Mouse (Mus musculus): ENCODE measurements at regions not wholly inside any gene's neighbourhood (a gene's known extent, or its start where the extent isn't known, plus 50 kb on each side); places are given as distances from the start of the nearest gene placed in this dataset.

DNA sequence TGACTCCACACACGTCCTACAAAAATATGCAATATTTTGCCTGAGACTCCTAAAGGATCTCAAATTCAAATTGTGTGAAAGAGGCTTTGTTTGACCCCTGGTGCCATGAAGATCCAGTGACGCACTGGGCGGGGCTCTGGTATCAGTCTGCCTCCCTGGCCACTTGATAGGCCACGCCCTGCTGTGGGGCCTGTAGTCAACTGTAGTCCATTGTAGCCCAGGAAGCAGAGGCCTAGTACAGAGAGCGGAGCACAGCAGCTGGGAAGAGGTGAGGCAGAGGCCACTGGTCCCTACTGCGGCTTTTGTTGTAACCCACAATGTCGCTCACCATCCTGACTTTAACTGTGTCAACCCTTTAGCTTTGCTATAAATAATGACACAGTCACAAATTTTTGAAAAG lies 88.5 kb upstream of the Klf3 start:
- H3K9me3 ChIP-seq (replicated peaks): no peaks in the 10 kb centered on the region
- no peaks in the 10 kb centered on the region for H3K27me3 ChIP-seq
- ATAC-seq (replicated peaks; ENCODE audit: low FRiP score): peak; percentile 67; the same call in 1 of the 2 replicates
- no peaks in the 10 kb centered on the region for H3K36me3 ChIP-seq
- H3K4me2 ChIP-seq: no peak overlapping the region
- WGBS: 75% methylated on average over 7 of the region's 7 CpGs
- no peak overlapping the region for H3K4me3 ChIP-seq (replicated peaks)
- peak overlapping the region; percentile 32; the same call in 1 of the 2 replicates for H3K27ac ChIP-seq
- H3K9ac ChIP-seq: no peak overlapping the region
- H3K4me1 ChIP-seq: peaks cover 7% of the 10 kb centered on the region

GRCm38 (mm10) chr5:64716551-64716950 lies 86.6 kb upstream of the Klf3 start:
- 79% methylated on average over 4 of the region's 4 CpGs for WGBS
- Histone ChIP-seq H3K4me3 (replicated peaks) (no peak overlapping the region), H3K9ac (no peak overlapping the region), H3K36me3 (no peaks in the 10 kb centered on the region), H3K27ac (no peak overlapping the region), H3K27me3 (no peaks in the 10 kb centered on the region), H3K9me3 (replicated peaks) (no peaks in the 10 kb centered on the region), H3K4me1 (peaks cover 7% of the 10 kb centered on the region), H3K4me2 (no peak overlapping the region)
- ATAC-seq (replicated peaks; ENCODE audit: low FRiP score): no peak

DNA sequence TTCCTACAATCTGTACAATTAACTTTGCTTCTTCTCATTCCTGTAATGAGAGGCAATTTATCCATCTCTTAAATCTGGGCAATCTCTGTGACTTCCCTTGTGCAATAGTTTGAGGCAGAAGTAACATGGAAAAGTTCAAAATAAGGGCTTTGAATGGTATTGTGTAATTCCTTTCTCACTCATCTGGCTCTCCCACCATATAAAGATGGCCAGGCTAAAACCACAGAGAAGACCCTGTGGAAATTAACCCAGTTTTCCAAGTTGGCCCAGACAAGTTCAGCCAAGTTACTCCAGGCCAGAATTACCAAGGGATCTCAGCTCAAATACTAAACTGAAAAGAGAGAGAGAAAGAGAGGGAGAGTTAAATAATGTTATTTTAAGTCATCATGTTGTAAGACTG lies 81.0 kb upstream of the Klf3 start:
- no peaks in the 10 kb centered on the region for H3K36me3 ChIP-seq
- no peak overlapping the region for H3K9ac ChIP-seq
- H3K27me3 ChIP-seq: no peaks in the 10 kb centered on the region
- H3K4me3 ChIP-seq (replicated peaks): no peak overlapping the region
- H3K9me3 ChIP-seq (replicated peaks): no peaks in the 10 kb centered on the region
- ATAC-seq (replicated peaks; ENCODE audit: low FRiP score): no peak
- H3K4me1 ChIP-seq: no peaks in the 10 kb centered on the region
- H3K4me2 ChIP-seq: no peak overlapping the region
- H3K27ac ChIP-seq: no peak overlapping the region

DNA sequence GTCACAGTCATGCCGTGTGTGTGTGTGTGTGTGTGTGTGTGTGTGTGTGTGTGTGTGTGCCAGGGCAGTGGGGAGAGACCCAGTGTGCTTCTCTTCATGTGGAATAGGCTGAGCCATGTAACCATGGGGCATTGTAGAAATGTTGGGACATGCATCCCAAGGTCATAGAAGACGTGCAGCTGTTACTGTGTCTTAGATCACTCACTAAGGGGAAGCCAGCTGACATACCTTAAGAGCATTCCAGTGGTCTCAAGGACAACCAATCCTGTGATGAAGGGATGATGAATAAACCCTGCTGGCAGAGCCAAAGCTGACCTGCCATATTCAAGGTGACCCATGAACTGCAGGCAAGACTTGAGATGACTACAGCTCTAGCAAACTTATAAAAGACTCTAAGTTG lies 75.3 kb upstream of the Klf3 start:
- no peaks in the 10 kb centered on the region for H3K9me3 ChIP-seq (replicated peaks)

GRCm38 (mm10) chr5:64732356-64732755 lies 70.8 kb upstream of the Klf3 start:
- no peaks in the 10 kb centered on the region; the same call in 1 of the 2 replicates for H3K4me1 ChIP-seq
- H3K4me2 ChIP-seq: no peak overlapping the region
- no peak overlapping the region for H3K4me3 ChIP-seq (replicated peaks)
- H3K9me3 ChIP-seq (replicated peaks): no peaks in the 10 kb centered on the region
- no peak overlapping the region for H3K27ac ChIP-seq
- H3K9ac ChIP-seq: no peak overlapping the region
- no peaks in the 10 kb centered on the region for H3K27me3 ChIP-seq
- no peak for ATAC-seq (replicated peaks; ENCODE audit: low FRiP score)
- H3K36me3 ChIP-seq: no peaks in the 10 kb centered on the region
- WGBS: 86% methylated on average over 3 of the region's 3 CpGs

More for the DNA sequence above, 75.3 kb upstream of the Klf3 start:
- 84% methylated on average over 2 of the region's 2 CpGs for WGBS
- no peak overlapping the region for H3K4me3 ChIP-seq (replicated peaks)
- H3K36me3 ChIP-seq: no peaks in the 10 kb centered on the region
- H3K27me3 ChIP-seq: no peaks in the 10 kb centered on the region
- H3K4me1 ChIP-seq: no peaks in the 10 kb centered on the region
- ATAC-seq (replicated peaks; ENCODE audit: low FRiP score): no peak
- H3K27ac ChIP-seq: no peak overlapping the region
- H3K9ac ChIP-seq: no peak overlapping the region
- H3K4me2 ChIP-seq: no peak overlapping the region

DNA sequence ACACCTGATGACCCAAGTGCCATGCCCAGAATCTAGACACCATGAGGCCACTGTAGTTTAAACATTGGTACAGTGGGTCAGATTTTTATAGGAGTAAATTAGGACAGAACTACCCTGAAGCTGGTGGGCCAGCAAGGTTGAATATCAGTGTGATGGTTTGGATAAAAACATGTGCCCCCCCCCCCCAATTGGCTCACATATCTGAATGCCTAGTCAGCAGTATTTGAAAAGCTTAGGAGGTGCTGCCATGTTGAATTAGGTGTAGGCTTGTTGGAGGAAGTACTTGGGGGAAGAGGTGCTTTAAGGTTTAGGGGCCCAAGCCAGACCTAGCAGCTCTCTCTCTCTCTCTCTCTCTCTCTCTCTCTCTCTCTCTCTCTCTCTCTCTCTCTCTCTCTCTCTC lies 66.2 kb upstream of the Klf3 start:
- H3K27me3 ChIP-seq: no peaks in the 10 kb centered on the region
- no peak overlapping the region for H3K4me2 ChIP-seq
- H3K4me1 ChIP-seq: peaks cover 27% of the 10 kb centered on the region
- H3K27ac ChIP-seq: no peak overlapping the region
- no peaks in the 10 kb centered on the region for H3K9me3 ChIP-seq (replicated peaks)
- H3K9ac ChIP-seq: no peak overlapping the region
- no peak overlapping the region for H3K4me3 ChIP-seq (replicated peaks)
- no peaks in the 10 kb centered on the region for H3K36me3 ChIP-seq
- ATAC-seq (replicated peaks; ENCODE audit: low FRiP score): no peak

DNA sequence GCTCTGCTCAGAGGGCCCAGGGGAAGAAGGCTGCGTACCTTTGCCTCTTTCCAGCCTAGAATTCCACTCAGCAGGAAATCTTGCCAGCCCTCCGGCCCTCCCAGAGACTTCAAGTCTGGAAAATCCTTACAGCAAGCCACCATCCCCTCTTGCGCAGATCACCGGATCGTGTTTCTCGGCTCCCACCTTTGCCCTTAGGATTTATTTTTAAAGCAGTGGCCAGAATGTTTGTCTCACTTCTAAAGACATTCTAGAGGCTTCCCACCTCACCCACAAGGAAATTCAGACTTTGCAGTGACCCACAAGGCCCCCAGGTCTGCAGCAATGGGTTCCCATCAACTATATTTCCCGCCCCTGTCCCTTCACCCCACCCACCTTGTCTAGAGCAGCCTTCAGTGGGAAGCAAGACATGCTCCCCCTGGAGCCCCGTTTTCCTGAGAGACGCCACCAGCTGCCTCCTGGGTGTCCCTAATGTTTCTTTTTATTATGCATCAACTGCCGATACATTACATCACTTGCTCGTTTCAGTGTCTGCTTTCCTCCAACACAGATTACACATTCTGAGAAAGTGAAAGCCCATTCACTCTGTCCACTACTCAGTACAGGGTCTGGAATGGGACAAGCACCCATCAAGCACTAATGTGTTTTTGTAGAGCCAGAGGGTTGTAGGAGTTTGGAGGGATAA lies 65.0 kb upstream of the Klf3 start:
- ATAC-seq (replicated peaks; ENCODE audit: low FRiP score): no peak
- Histone ChIP-seq H3K36me3 (no peaks in the 10 kb centered on the region), H3K27me3 (no peaks in the 10 kb centered on the region), H3K9me3 (replicated peaks) (no peaks in the 10 kb centered on the region), H3K9ac (peak overlapping the region; percentile 4; the same call in 1 of the 2 replicates), H3K4me3 (replicated peaks) (peak overlapping the region; percentile 7; the same call in 1 of the 2 replicates), H3K27ac (peak overlapping the region; percentile 88), H3K4me2 (peak overlapping the region; percentile 46), H3K4me1 (peaks cover 27% of the 10 kb centered on the region)
- WGBS: 11% methylated on average over 11 of the region's 11 CpGs

- no peaks in the 10 kb centered on the region for H3K36me3 ChIP-seq
- H3K27me3 ChIP-seq: no peaks in the 10 kb centered on the region
- peak; percentile 33 for ATAC-seq (replicated peaks; ENCODE audit: low FRiP score)
- H3K9ac ChIP-seq: peak overlapping the region; percentile 4; the same call in 1 of the 2 replicates
- peak overlapping the region; percentile 46 for H3K4me2 ChIP-seq
- WGBS: 16% methylated on average over 10 of the region's 10 CpGs
- peak overlapping the region; percentile 88 for H3K27ac ChIP-seq
- H3K4me1 ChIP-seq: peaks cover 27% of the 10 kb centered on the region
- peak overlapping the region; percentile 7; the same call in 1 of the 2 replicates for H3K4me3 ChIP-seq (replicated peaks)
- H3K9me3 ChIP-seq (replicated peaks): no peaks in the 10 kb centered on the region
These were observed 64.3 kb upstream of the Klf3 start for GRCm38 (mm10) chr5:64738781-64739310.

GRCm38 (mm10) chr5:64739311-64740261 lies 63.6 kb upstream of the Klf3 start:
- H3K9me3 ChIP-seq (replicated peaks): no peaks in the 10 kb centered on the region
- peak overlapping the region; percentile 88 for H3K27ac ChIP-seq
- peak overlapping the region; percentile 46; the same call in 1 of the 2 replicates for H3K4me2 ChIP-seq
- 11% methylated on average over 15 of the region's 15 CpGs for whole genome bisulfite sequencing
- H3K27me3 ChIP-seq: no peaks in the 10 kb centered on the region
- H3K4me3 ChIP-seq (replicated peaks): no peak overlapping the region
- H3K9ac ChIP-seq: no peak overlapping the region
- peak; percentile 89 for ATAC-seq (replicated peaks; ENCODE audit: low FRiP score)
- H3K36me3 ChIP-seq: no peaks in the 10 kb centered on the region
- H3K4me1 ChIP-seq: peaks cover 27% of the 10 kb centered on the region

GRCm38 (mm10) chr5:64744041-64744440 lies 59.1 kb upstream of the Klf3 start:
- Histone ChIP-seq H3K9ac (no peak overlapping the region), H3K36me3 (no peaks in the 10 kb centered on the region), H3K4me3 (replicated peaks) (no peak overlapping the region), H3K4me2 (no peak overlapping the region), H3K27ac (no peak overlapping the region), H3K9me3 (replicated peaks) (no peaks in the 10 kb centered on the region), H3K4me1 (peaks cover 11% of the 10 kb centered on the region), H3K27me3 (no peaks in the 10 kb centered on the region)
- WGBS: 88% methylated on average over 4 of the region's 4 CpGs
- ATAC-seq (replicated peaks; ENCODE audit: low FRiP score): no peak

DNA sequence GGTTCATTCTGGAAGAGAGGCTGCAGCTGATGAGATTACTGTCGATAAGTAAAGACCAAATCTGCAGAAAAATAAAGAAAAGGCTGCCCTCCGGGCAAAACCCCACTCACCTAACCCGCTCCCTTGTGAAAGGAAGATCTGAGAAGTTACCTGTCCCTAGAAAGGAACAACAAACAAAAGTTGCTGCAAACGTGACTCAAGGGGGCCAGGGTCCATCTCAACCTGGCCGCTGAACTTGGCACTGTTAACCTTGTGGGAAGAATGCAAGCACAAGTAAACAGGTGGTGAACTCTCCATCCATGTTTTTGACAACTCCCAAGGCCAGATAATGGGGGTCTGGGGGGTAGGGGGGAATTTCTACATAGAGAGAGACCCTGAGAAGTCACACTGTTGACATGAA lies 58.7 kb upstream of the Klf3 start:
- ATAC-seq (replicated peaks; ENCODE audit: low FRiP score): no peak
- H3K4me1 ChIP-seq: peaks cover 7% of the 10 kb centered on the region
- WGBS: 89% methylated on average over 5 of the region's 5 CpGs
- H3K4me3 ChIP-seq (replicated peaks): no peak overlapping the region
- H3K36me3 ChIP-seq: no peaks in the 10 kb centered on the region
- H3K9ac ChIP-seq: no peak overlapping the region
- no peak overlapping the region for H3K27ac ChIP-seq
- no peaks in the 10 kb centered on the region for H3K27me3 ChIP-seq
- H3K4me2 ChIP-seq: no peak overlapping the region
- H3K9me3 ChIP-seq (replicated peaks): no peaks in the 10 kb centered on the region

- WGBS: 56% methylated on average over 1 of the region's 1 CpGs
- Histone ChIP-seq H3K36me3 (no peaks in the 10 kb centered on the region), H3K4me3 (replicated peaks) (no peak overlapping the region), H3K27me3 (no peaks in the 10 kb centered on the region), H3K9ac (no peak overlapping the region), H3K4me2 (no peak overlapping the region), H3K9me3 (replicated peaks) (no peaks in the 10 kb centered on the region), H3K27ac (no peak overlapping the region), H3K4me1 (peaks cover 3% of the 10 kb centered on the region; the same call in 1 of the 2 replicates)
- ATAC-seq (replicated peaks; ENCODE audit: low FRiP score): no peak
These were observed 55.7 kb upstream of the Klf3 start for GRCm38 (mm10) chr5:64747461-64747860.
